Mouse (Mus musculus) adrenal gland, adult 10 weeks (tissue): ENCODE data around the gene Gm21954. TPM values are rescaled to one million over a fixed set of nuclear protein-coding genes. Genes with fewer than 3 reads are reported as not detected.

Experiments used
- polyA plus RNA-seq: library from polyadenylated mRNA; stranded (reverse); fragments of 350-450 nt; fragmentation: Illumina TruSeq; extraction: RNeasy Lipid Tissue Mini Kit (QIAGEN cat#74804); gene quantifications from one replicate; pipeline ENCODE4 v1.2.3, GENCODE M21; 2014; ENCODE audit warnings: low read depth, low replicate concordance

Gene Gm21954
- not detected for polyA plus RNA-seq

GRCm38 (mm10) chr3:55472110-55472509, at the start of gene Gm21954:
Gene Gm21954 (minus strand): TSS chr3:55472210.

Other genes starting within 250 kb of the Gm21954 start
- 3.7 TPM for gene Dclk1, start 229.8 kb downstream of the Gm21954 start, polyA plus RNA-seq